Mouse (Mus musculus): ENCODE measurements at regions not wholly inside any gene's neighbourhood (a gene's known extent, or its start where the extent isn't known, plus 50 kb on each side); places are given as distances from the start of the nearest gene placed in this dataset.

- H3K27me3 ChIP-seq (ENCODE audit: control insufficient read depth, insufficient read depth, low read length), result no peaks in the 10 kb centered on the region
- no peak overlapping the region for H3K27ac ChIP-seq
- no peaks in the 10 kb centered on the region for H3K4me1 ChIP-seq (replicated peaks; ENCODE audit: control insufficient read depth, insufficient read depth, low read length)
- H3K9ac ChIP-seq, result no peak overlapping the region
- no peaks in the 10 kb centered on the region for H3K9me3 ChIP-seq (ENCODE audit: control insufficient read depth, low read length)
- no peak overlapping the region for H3K4me3 ChIP-seq (replicated peaks; ENCODE audit: low read length)
- H3K4me2 ChIP-seq (replicated peaks), result no peak overlapping the region
- ATAC-seq (ENCODE audit: low FRiP score) (no peak), DNase-seq (ENCODE audit: low spot score) (no peak)
- H3K36me3 ChIP-seq (replicated peaks; ENCODE audit: control insufficient read depth, insufficient read depth), result no peaks in the 10 kb centered on the region
- 69% methylated on average over 7 of the region's 7 CpGs for WGBS
Observed at GRCm38 (mm10) chr17:72782775-72783174, 53.5 kb upstream of the Ypel5 start.

GRCm38 (mm10) chr17:72781786-72782185, 54.5 kb upstream of the Ypel5 start:
- 22% methylated on average over 6 of the region's 6 CpGs for WGBS
- no peak overlapping the region for H3K27ac ChIP-seq
- no peaks in the 10 kb centered on the region for H3K4me1 ChIP-seq (replicated peaks; ENCODE audit: control insufficient read depth, insufficient read depth, low read length)
- ATAC-seq (ENCODE audit: low FRiP score) (peak; percentile 70; the same call in 1 of the 2 replicates), DNase-seq (ENCODE audit: low spot score) (peak; percentile 91)
- H3K9ac ChIP-seq, result no peak overlapping the region
- H3K9me3 ChIP-seq (ENCODE audit: control insufficient read depth, low read length), result no peaks in the 10 kb centered on the region
- no peak overlapping the region for H3K4me2 ChIP-seq (replicated peaks)
- H3K4me3 ChIP-seq (replicated peaks; ENCODE audit: low read length), result no peak overlapping the region
- no peaks in the 10 kb centered on the region for H3K36me3 ChIP-seq (replicated peaks; ENCODE audit: control insufficient read depth, insufficient read depth)
- H3K27me3 ChIP-seq (ENCODE audit: control insufficient read depth, insufficient read depth, low read length), result no peaks in the 10 kb centered on the region

- Histone ChIP-seq H3K27me3 (ENCODE audit: control insufficient read depth, insufficient read depth, low read length) (no peaks in the 10 kb centered on the region), H3K9me3 (ENCODE audit: control insufficient read depth, low read length) (no peaks in the 10 kb centered on the region), H3K9ac (no peak overlapping the region), H3K4me2 (replicated peaks) (no peak overlapping the region), H3K27ac (no peak overlapping the region), H3K36me3 (replicated peaks; ENCODE audit: control insufficient read depth, insufficient read depth) (no peaks in the 10 kb centered on the region), H3K4me3 (replicated peaks; ENCODE audit: low read length) (no peak overlapping the region), H3K4me1 (replicated peaks; ENCODE audit: control insufficient read depth, insufficient read depth, low read length) (no peaks in the 10 kb centered on the region)
- WGBS, result 73% methylated on average over 4 of the region's 4 CpGs
- ATAC-seq (ENCODE audit: low FRiP score) (no peak), DNase-seq (ENCODE audit: low spot score) (no peak)
Observed at GRCm38 (mm10) chr17:72768266-72768665, 68.0 kb upstream of the Ypel5 start.

- H3K4me3 ChIP-seq (replicated peaks; ENCODE audit: low read length), result no peak overlapping the region
- peak; percentile 57; the same call in 1 of the 2 replicates for ATAC-seq (ENCODE audit: low FRiP score)
- no peaks in the 10 kb centered on the region for H3K27me3 ChIP-seq (ENCODE audit: control insufficient read depth, insufficient read depth, low read length)
- no peak overlapping the region for H3K4me2 ChIP-seq (replicated peaks)
- H3K4me1 ChIP-seq (replicated peaks; ENCODE audit: control insufficient read depth, insufficient read depth, low read length), result no peaks in the 10 kb centered on the region
- no peak for DNase-seq (ENCODE audit: low spot score)
- no peaks in the 10 kb centered on the region for H3K9me3 ChIP-seq (ENCODE audit: control insufficient read depth, low read length)
- H3K36me3 ChIP-seq (replicated peaks; ENCODE audit: control insufficient read depth, insufficient read depth), result no peaks in the 10 kb centered on the region
- WGBS, result 47% methylated on average over 3 of the region's 3 CpGs
- no peak overlapping the region for H3K27ac ChIP-seq
- no peak overlapping the region for H3K9ac ChIP-seq
Observed at GRCm38 (mm10) chr17:72760937-72761336, 75.3 kb upstream of the Ypel5 start.

GRCm38 (mm10) chr17:72746411-72746810, 89.8 kb upstream of the Ypel5 start:
- H3K9me3 ChIP-seq (ENCODE audit: control insufficient read depth, low read length), result no peaks in the 10 kb centered on the region
- no peak for DNase-seq (ENCODE audit: low spot score)
- H3K27me3 ChIP-seq (ENCODE audit: control insufficient read depth, insufficient read depth, low read length), result no peaks in the 10 kb centered on the region
- 65% methylated on average over 4 of the region's 4 CpGs for WGBS
- no peak overlapping the region for H3K4me2 ChIP-seq (replicated peaks)
- ATAC-seq (ENCODE audit: low FRiP score), result no peak
- no peaks in the 10 kb centered on the region for H3K4me1 ChIP-seq (replicated peaks; ENCODE audit: control insufficient read depth, insufficient read depth, low read length)
- H3K9ac ChIP-seq, result no peak overlapping the region
- H3K27ac ChIP-seq, result no peak overlapping the region
- H3K36me3 ChIP-seq (replicated peaks; ENCODE audit: control insufficient read depth, insufficient read depth), result no peaks in the 10 kb centered on the region
- no peak overlapping the region for H3K4me3 ChIP-seq (replicated peaks; ENCODE audit: low read length)

GRCm38 (mm10) chr17:72733006-72733405, 103.2 kb upstream of the Ypel5 start:
- H3K4me3 ChIP-seq (replicated peaks; ENCODE audit: low read length), result no peak overlapping the region
- H3K36me3 ChIP-seq (replicated peaks; ENCODE audit: control insufficient read depth, insufficient read depth), result no peaks in the 10 kb centered on the region
- 88% methylated on average over 1 of the region's 1 CpGs for WGBS
- H3K27me3 ChIP-seq (ENCODE audit: control insufficient read depth, insufficient read depth, low read length), result no peaks in the 10 kb centered on the region
- H3K4me1 ChIP-seq (replicated peaks; ENCODE audit: control insufficient read depth, insufficient read depth, low read length), result no peaks in the 10 kb centered on the region
- no peak for DNase-seq (ENCODE audit: low spot score)
- no peak overlapping the region for H3K4me2 ChIP-seq (replicated peaks)
- ATAC-seq (ENCODE audit: low FRiP score), result no peak
- no peak overlapping the region for H3K27ac ChIP-seq
- H3K9me3 ChIP-seq (ENCODE audit: control insufficient read depth, low read length), result no peaks in the 10 kb centered on the region
- H3K9ac ChIP-seq, result no peak overlapping the region

- 90% methylated on average over 6 of the region's 6 CpGs for WGBS
Observed at GRCm38 (mm10) chr17:72731691-72732090, 104.6 kb upstream of the Ypel5 start.

GRCm38 (mm10) chr17:72731175-72731574, 105.1 kb upstream of the Ypel5 start:
- Histone ChIP-seq H3K36me3 (replicated peaks; ENCODE audit: control insufficient read depth, insufficient read depth) (no peaks in the 10 kb centered on the region), H3K27ac (no peak overlapping the region), H3K4me3 (replicated peaks; ENCODE audit: low read length) (no peak overlapping the region), H3K4me2 (replicated peaks) (no peak overlapping the region), H3K27me3 (ENCODE audit: control insufficient read depth, insufficient read depth, low read length) (no peaks in the 10 kb centered on the region), H3K9me3 (ENCODE audit: control insufficient read depth, low read length) (no peaks in the 10 kb centered on the region), H3K9ac (no peak overlapping the region), H3K4me1 (replicated peaks; ENCODE audit: control insufficient read depth, insufficient read depth, low read length) (no peaks in the 10 kb centered on the region)
- WGBS, result 63% methylated on average over 5 of the region's 5 CpGs
- ATAC-seq (ENCODE audit: low FRiP score), result no peak
- DNase-seq (ENCODE audit: low spot score), result no peak

More at GRCm38 (mm10) chr17:72731691-72732090, 104.6 kb upstream of the Ypel5 start:
- Histone ChIP-seq H3K4me1 (replicated peaks; ENCODE audit: control insufficient read depth, insufficient read depth, low read length) (no peaks in the 10 kb centered on the region), H3K9me3 (ENCODE audit: control insufficient read depth, low read length) (no peaks in the 10 kb centered on the region), H3K4me2 (replicated peaks) (no peak overlapping the region), H3K4me3 (replicated peaks; ENCODE audit: low read length) (no peak overlapping the region), H3K27me3 (ENCODE audit: control insufficient read depth, insufficient read depth, low read length) (no peaks in the 10 kb centered on the region), H3K36me3 (replicated peaks; ENCODE audit: control insufficient read depth, insufficient read depth) (no peaks in the 10 kb centered on the region), H3K27ac (no peak overlapping the region), H3K9ac (no peak overlapping the region)
- ATAC-seq (ENCODE audit: low FRiP score), result no peak
- no peak for DNase-seq (ENCODE audit: low spot score)

GRCm38 (mm10) chr17:72720753-72721152, 115.5 kb upstream of the Ypel5 start:
- H3K9me3 ChIP-seq (ENCODE audit: control insufficient read depth, low read length), result no peaks in the 10 kb centered on the region
- 0 out of 2 replicates have a peak, but pooled peaks have one; percentile 34 for ATAC-seq (ENCODE audit: low FRiP score)
- H3K4me2 ChIP-seq (replicated peaks), result no peak overlapping the region
- WGBS, result 49% methylated on average over 7 of the region's 7 CpGs
- H3K4me3 ChIP-seq (replicated peaks; ENCODE audit: low read length), result no peak overlapping the region
- peak; percentile 61 for DNase-seq (ENCODE audit: low spot score)
- no peaks in the 10 kb centered on the region for H3K36me3 ChIP-seq (replicated peaks; ENCODE audit: control insufficient read depth, insufficient read depth)
- no peak overlapping the region for H3K27ac ChIP-seq
- no peak overlapping the region for H3K9ac ChIP-seq
- H3K27me3 ChIP-seq (ENCODE audit: control insufficient read depth, insufficient read depth, low read length), result no peaks in the 10 kb centered on the region
- H3K4me1 ChIP-seq (replicated peaks; ENCODE audit: control insufficient read depth, insufficient read depth, low read length), result no peaks in the 10 kb centered on the region

- H3K9me3 ChIP-seq (ENCODE audit: control insufficient read depth, low read length), result no peaks in the 10 kb centered on the region
- H3K4me3 ChIP-seq (replicated peaks; ENCODE audit: low read length), result no peak overlapping the region
- WGBS, result 49% methylated on average over 4 of the region's 4 CpGs
- H3K9ac ChIP-seq, result no peak overlapping the region
- DNase-seq (ENCODE audit: low spot score) (no peak), ATAC-seq (ENCODE audit: low FRiP score) (no peak; the same call in 1 of the 2 replicates)
- no peaks in the 10 kb centered on the region for H3K27me3 ChIP-seq (ENCODE audit: control insufficient read depth, insufficient read depth, low read length)
- H3K4me2 ChIP-seq (replicated peaks), result no peak overlapping the region
- H3K36me3 ChIP-seq (replicated peaks; ENCODE audit: control insufficient read depth, insufficient read depth), result no peaks in the 10 kb centered on the region
- no peaks in the 10 kb centered on the region for H3K4me1 ChIP-seq (replicated peaks; ENCODE audit: control insufficient read depth, insufficient read depth, low read length)
- 0 out of 2 replicates have a peak overlapping the region, but pooled peaks have one; percentile 5 for H3K27ac ChIP-seq
Observed at GRCm38 (mm10) chr17:72719618-72720017, 115.2 kb upstream of the Alk start.
